Mouse (Mus musculus): ENCODE measurements around the gene Prr15l.

GRCm38 (mm10) chr11:96976911-96977591 is 49.1 kb downstream of the Prr15l start:
- TF ChIP-seq CTCF (IDR thresholded peaks at IDR 0.05; ENCODE audit: low read depth) (peak; percentile 47), EP300 (IDR thresholded peaks at IDR 0.05; ENCODE audit: low read depth) (no peak)

Measured in liver, embryonic 14.5 days (tissue).